17 mouse cellular contexts compared by ENCODE assay signal in genomic region chr1:86696948-86697347, GRCm38 (mm10). TPM values are rescaled to one million over a fixed set of nuclear protein-coding genes. Genes with fewer than 3 reads are reported as not detected.
DNase-seq lines count a peak whose midpoint lies in the region; ATAC-seq and TF ChIP-seq lines count a peak whose summit lies in the region.
"Had no signal": no experiment of that assay in that cellular context is flagged by ENCODE, and none has a peak within 500 bp of the region (broad histone marks: within the 10 kb centered on the region; RNA-seq: fewer than 3 reads in every experiment).

No protein-coding gene starts in this region.

- H3K4me1 ChIP-seq in heart, adult 2 months (ENCODE audit: control insufficient read depth, insufficient read depth, low read length) = no peaks in the 10 kb centered on the region
- no peaks in the 10 kb centered on the region for H3K4me1 ChIP-seq in midbrain, embryonic 11.5 days (ENCODE audit: control insufficient read depth, insufficient read depth, low read length)
- H3K4me1 ChIP-seq: midbrain, embryonic 13.5 days; neural tube, embryonic 15.5 days had no signal

- no peak for TF ChIP-seq POLR2A in heart, adult 2 months (IDR thresholded peaks at IDR 0.05; ENCODE audit: insufficient read depth, low read depth, low read length)

- no peak for TF ChIP-seq EP300 in heart, adult 2 months (IDR thresholded peaks at IDR 0.05; ENCODE audit: insufficient read depth, low read depth, low read length)

- DNase-seq in heart, adult 2 months = no peak
- no peak for DNase-seq in heart, postnatal 25 days (ENCODE audit: low spot score)
- DNase-seq in A20 (ENCODE audit: low read depth, low spot score) (peak; percentile 41), ZHBTc4 (ENCODE audit: low read depth, low spot score) (peak; percentile 50)
- DNase-seq in lung, postnatal 36 days = peak; percentile 34
- DNase-seq in cerebellum, adult 9-10 months = no peak
- DNase-seq in c-Kit-positive CD71-positive TER-119-positive erythroid progenitor cells, embryonic 14.5 days (ENCODE audit: low spot score) = no peak
- no peak for DNase-seq in midbrain, embryonic 11.5 days (ENCODE audit: low spot score, missing footprints)
- DNase-seq: adrenal gland, postnatal 10 days; cerebellum, adult 9-11 months; heart, postnatal 4 days; kidney, adult 9 months had no signal

- H3K9me3 ChIP-seq in midbrain, embryonic 11.5 days (ENCODE audit: control insufficient read depth, low read length) = no peaks in the 10 kb centered on the region
- H3K9me3 ChIP-seq: midbrain, embryonic 13.5 days; neural tube, embryonic 15.5 days had no signal

- H3K9ac ChIP-seq in heart, adult 2 months (ENCODE audit: low read depth, low read length) = no peak overlapping the region
- H3K9ac ChIP-seq in midbrain, embryonic 11.5 days (ENCODE audit: low read length) = no peak overlapping the region
- H3K9ac ChIP-seq: midbrain, embryonic 13.5 days; neural tube, embryonic 15.5 days had no signal

- H3K27me3 ChIP-seq in heart, adult 2 months (ENCODE audit: control insufficient read depth, insufficient read depth, low read length) = no peaks in the 10 kb centered on the region
- H3K27me3 ChIP-seq in midbrain, embryonic 11.5 days (ENCODE audit: control insufficient read depth, insufficient read depth, low read length) = no peaks in the 10 kb centered on the region
- H3K27me3 ChIP-seq: midbrain, embryonic 13.5 days; neural tube, embryonic 15.5 days had no signal

- no peak overlapping the region for H3K27ac ChIP-seq in heart, adult 2 months
- H3K27ac ChIP-seq in midbrain, embryonic 11.5 days (ENCODE audit: low read depth, low read length) = no peak overlapping the region
- H3K27ac ChIP-seq: midbrain, embryonic 13.5 days; neural tube, embryonic 15.5 days had no signal

- TF ChIP-seq CTCF in heart, adult 2 months (IDR thresholded peaks at IDR 0.05) = peak; percentile 51

- no peaks in the 10 kb centered on the region for H3K36me3 ChIP-seq in heart, adult 2 months (ENCODE audit: control insufficient read depth, insufficient read depth, low read length)
- H3K36me3 ChIP-seq in midbrain, embryonic 11.5 days (ENCODE audit: control insufficient read depth, insufficient read depth, low read length) = no peaks in the 10 kb centered on the region
- H3K36me3 ChIP-seq: midbrain, embryonic 13.5 days; neural tube, embryonic 15.5 days had no signal

- H3K4me3 ChIP-seq in heart, adult 2 months = no peak overlapping the region
- no peak overlapping the region for H3K4me3 ChIP-seq in midbrain, embryonic 11.5 days (ENCODE audit: low read depth, low read length)
- H3K4me3 ChIP-seq: erythroblast, embryonic 14.5 days; midbrain, embryonic 13.5 days; neural tube, embryonic 15.5 days had no signal

- intact Hi-C loops in heart, adult 2 months (cut with DNase I) = no loop called here
- intact Hi-C loops in heart, postnatal 25 days (cut with DNase I) = no loop called here

- H3K79me2 ChIP-seq in heart, adult 2 months (replicated peaks; ENCODE audit: control insufficient read depth, insufficient read depth, low read length) = no peaks in the 10 kb centered on the region

- WGBS in heart, adult 2 months = 43% methylated on average over 7 of the region's 7 CpGs
- WGBS in midbrain, embryonic 11.5 days = 52% methylated on average over 7 of the region's 7 CpGs

- no peak overlapping the region for H3K4me2 ChIP-seq in midbrain, embryonic 11.5 days
- H3K4me2 ChIP-seq: midbrain, embryonic 13.5 days; neural tube, embryonic 15.5 days had no signal

- ATAC-seq in midbrain, embryonic 11.5 days (ENCODE audit: low FRiP score) = no peak
- ATAC-seq: midbrain, embryonic 13.5 days had no signal

RNA-seq across cellular contexts. Expression of gene Dis3l2, which starts 6.7 kb away (rescaled TPM):
- 10 to 100 TPM in 1 of 2 experiments, 1 to 10 TPM in 1; 9.0 to 10.2 TPM for total RNA-seq in heart, adult 2 months (2021)
- polyA plus RNA-seq in heart, adult 2 months (2012; rRNA removed) = 7.8 and 11.1 TPM in 2 replicates
- 10 to 100 TPM; 10.7 to 11.0 TPM for total RNA-seq in heart, postnatal 25 days (2021)
- polyA plus RNA-seq in midbrain, embryonic 11.5 days (2014; fragmentation: Nextera tagmentation; extraction: Ambion mirVana) = 31.9 and 34.3 TPM in 2 replicates

RNA-seq across cellular contexts. Expression of gene Nppc, which starts 26.6 kb away (rescaled TPM):
- not detected for total RNA-seq in heart, adult 2 months (2021)
- 0.14 TPM in 1 of 2 replicates, not detected in the other for polyA plus RNA-seq in heart, adult 2 months (2012; rRNA removed)
- total RNA-seq in heart, postnatal 25 days (2021) = under 1 TPM; 0.42 to 0.49 TPM
- 0.86 and 0.99 TPM in 2 replicates for polyA plus RNA-seq in midbrain, embryonic 11.5 days (2014; fragmentation: Nextera tagmentation; extraction: Ambion mirVana)
- polyA plus RNA-seq: erythroblast, embryonic 14.5 days; gonadal fat pad, adult 2 months; small intestine, adult 2 months had no signal

Comparison
In these comparisons a context has a peak if more than half of its experiments do, and no peak if none do; other contexts are left out.
1. DNase-seq: peak in A20 (single experiment), ZHBTc4 (single experiment) and lung, postnatal 36 days (single experiment); none in heart, adult 2 months (0 of 2), heart, postnatal 25 days (single experiment), cerebellum, adult 9-10 months (single experiment), c-Kit-positive CD71-positive TER-119-positive erythroid progenitor cells, embryonic 14.5 days (single experiment) and midbrain, embryonic 11.5 days (single experiment).